Mouse (Mus musculus) stomach, adult 2 months (tissue): ENCODE measurements around the gene Fam219b. TPM values are rescaled to one million over a fixed set of nuclear protein-coding genes. Genes with fewer than 3 reads are reported as not detected.

Source experiments
- polyA plus RNA-seq: library from polyadenylated mRNA; depleted of rRNA; stranded (reverse); fragments of >200 nt; gene quantifications from 2 replicates; pipeline ENCODE4 v1.2.3, GENCODE M21; 2012; rRNA removed

The Fam219b gene
- 9.5 and 15.0 TPM in 2 replicates for polyA plus RNA-seq

DNA sequence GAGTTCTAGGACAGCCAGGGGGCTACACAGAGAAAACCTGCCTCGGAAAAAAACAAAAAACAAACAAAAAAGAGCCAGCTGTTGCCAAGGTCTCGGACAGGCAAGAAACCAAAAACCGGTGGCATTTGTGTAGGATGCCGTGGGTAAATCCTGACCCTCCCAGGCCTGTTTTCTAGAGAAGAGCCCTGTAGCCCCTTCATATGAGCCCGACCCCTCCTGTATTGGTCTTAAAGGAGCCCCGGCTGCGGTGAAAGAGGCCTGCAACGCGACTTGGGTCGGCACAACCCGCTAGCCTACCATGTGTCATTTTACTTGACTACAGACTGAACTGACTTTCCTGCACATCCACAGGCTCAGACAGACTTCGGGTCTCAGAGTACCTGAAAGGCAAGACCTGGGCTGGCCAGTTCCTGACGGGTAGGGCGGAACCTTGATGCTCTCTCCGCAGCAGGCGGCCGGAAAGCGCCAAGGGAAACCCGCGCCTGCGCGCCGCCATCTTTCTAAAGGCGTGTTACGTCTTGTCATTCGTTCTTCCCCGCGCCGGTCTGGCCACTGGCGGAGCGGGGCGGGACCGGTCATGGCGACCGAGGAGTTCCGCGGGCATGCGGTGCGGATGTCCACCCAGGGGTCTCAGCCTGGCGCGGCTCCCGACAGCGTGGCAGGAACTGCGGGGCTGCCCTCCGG lies at the start of gene Fam219b:
TSS of gene Fam219b (plus strand) at position 485 of the 684 bp plus-strand sequence.

DNA sequence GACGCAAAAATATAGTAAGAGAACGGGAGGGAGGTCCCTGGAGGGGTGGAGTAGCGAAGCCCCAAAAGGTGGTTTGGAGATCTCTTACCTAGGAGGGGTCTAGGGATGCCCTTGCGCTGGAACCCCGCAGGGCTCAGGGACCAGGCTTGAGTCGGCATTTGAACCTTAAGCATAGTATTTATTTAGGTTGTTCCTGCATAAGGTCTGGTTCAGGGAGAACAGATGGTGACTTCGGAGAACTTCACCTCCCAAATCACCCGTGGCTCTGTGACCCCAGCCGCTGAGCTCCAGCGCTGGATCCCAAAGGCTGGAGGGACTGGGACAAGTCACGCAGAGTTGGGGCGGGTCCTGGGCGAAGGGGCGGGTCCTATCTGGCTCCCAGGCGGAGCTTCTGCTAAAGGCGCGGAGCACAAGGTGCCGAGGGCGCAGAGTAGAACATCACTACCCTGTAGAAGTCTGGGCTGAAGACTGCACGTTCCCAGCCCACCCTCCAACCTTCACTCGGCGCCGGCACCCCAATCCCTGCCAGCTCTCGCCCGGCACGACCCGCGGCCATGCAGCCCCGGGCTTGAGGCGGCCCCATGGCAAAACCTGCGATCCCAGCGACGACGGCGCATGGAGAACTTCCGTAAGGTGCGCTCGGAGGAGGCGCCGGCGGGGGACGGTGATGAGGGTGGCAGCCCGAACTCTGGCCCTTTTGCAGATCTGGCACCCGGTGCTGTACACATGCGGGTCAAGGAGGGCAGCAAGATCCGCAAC lies 33.5 kb upstream of the Fam219b start, which contains the start of gene Rpp25:
TSS of gene Rpp25 (plus strand) at position 405 of the 759 bp plus-strand sequence.

DNA sequence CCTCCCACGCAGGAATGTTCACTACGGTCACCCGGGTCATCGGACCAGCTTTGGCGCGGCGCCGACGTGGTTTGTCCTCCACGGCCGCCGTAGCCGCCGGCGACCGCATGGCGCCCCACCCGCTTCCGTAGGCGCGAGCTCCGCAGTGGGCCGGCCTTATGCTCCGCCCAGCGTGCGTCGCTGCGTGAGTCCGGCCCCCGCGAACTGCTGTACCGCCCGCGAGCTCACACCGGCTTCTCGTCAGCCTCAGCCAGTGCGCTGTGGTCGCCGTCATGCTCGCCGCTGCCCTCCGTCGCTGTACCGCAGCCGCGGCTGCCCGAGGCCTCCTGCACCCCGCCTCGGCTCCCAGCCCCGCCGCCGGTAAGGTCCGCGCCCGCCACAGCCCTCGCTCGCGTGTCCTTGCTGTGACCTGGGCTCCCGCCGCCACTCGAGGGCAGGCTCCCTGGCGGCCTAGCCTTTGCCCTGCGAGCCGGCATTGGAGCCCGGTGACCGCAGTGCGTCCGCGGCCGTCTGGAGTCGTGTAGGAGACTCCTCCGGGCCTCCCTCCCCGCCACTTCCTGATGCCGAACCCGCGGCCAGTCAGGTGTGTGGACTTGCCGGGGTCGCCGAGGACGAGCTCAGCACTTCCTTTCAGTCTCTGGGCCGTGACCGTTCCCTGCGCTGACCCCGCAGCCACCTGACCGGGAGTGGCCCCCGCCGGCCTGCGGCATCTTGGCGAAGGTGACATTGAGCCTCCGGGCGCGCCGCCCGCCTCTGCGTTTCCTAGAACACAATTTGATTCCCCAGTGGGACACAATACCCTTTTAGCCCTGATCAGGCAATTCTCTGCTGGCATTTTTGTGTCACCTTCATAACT lies 16.0 kb upstream of the Fam219b start, which contains the start of gene Cox5a:
TSS of gene Cox5a (plus strand) at position 219 of the 856 bp plus-strand sequence.

GRCm38 (mm10) chr9:57552139-57552887 lies 15.0 kb downstream of the Fam219b start, which contains the start of gene Mpi:
Gene Mpi (minus strand): TSS chr9:57552763.

GRCm38 (mm10) chr9:57560861-57561710 lies 23.8 kb downstream of the Fam219b start, which contains the start of gene Scamp2:
Gene Scamp2 (plus strand): TSS chr9:57560943.

GRCm38 (mm10) chr9:57589224-57590126 lies 52.1 kb downstream of the Fam219b start, which contains the start of gene Ulk3:
Gene Ulk3 (plus strand): TSS chr9:57589452.

Other genes starting within 250 kb of the Fam219b start
- 11.3 and 13.6 TPM in 2 replicates for gene Ppcdc, start 97.4 kb upstream of the Fam219b start, polyA plus RNA-seq
- gene Scamp5, start 69.5 kb upstream of the Fam219b start, polyA plus RNA-seq, result 88.3 and 88.9 TPM in 2 replicates
- gene Rpp25, start 33.5 kb upstream of the Fam219b start, polyA plus RNA-seq, result 22.3 and 50.0 TPM in 2 replicates
- gene Cox5a, start 16.3 kb upstream of the Fam219b start, polyA plus RNA-seq, result 691 and 1,877 TPM in 2 replicates
- 25.2 and 25.4 TPM in 2 replicates for gene Mpi, start 15.2 kb downstream of the Fam219b start, polyA plus RNA-seq
- 81.0 and 84.8 TPM in 2 replicates for gene Scamp2, start 23.4 kb downstream of the Fam219b start, polyA plus RNA-seq
- 9.4 and 12.5 TPM in 2 replicates for gene Ulk3, start 51.9 kb downstream of the Fam219b start, polyA plus RNA-seq
- gene Cplx3, start 68.8 kb downstream of the Fam219b start, polyA plus RNA-seq, result not detected in 2 replicates
- gene Lman1l, start 83.2 kb downstream of the Fam219b start, polyA plus RNA-seq, result 0.11 TPM in 1 of 2 replicates, not detected in the other
- 31.6 and 41.5 TPM in 2 replicates for gene Csk, start 116.1 kb downstream of the Fam219b start, polyA plus RNA-seq
- 0.21 TPM in 1 of 2 replicates, not detected in the other for gene Cyp1a2, start 146.2 kb downstream of the Fam219b start, polyA plus RNA-seq
- 0.16 and 0.34 TPM in 2 replicates for gene Cyp1a1, start 150.4 kb downstream of the Fam219b start, polyA plus RNA-seq
- 2.8 and 3.7 TPM in 2 replicates for gene Edc3, start 171.0 kb downstream of the Fam219b start, polyA plus RNA-seq
- 30.1 and 43.6 TPM in 2 replicates for gene Clk3, start 228.3 kb downstream of the Fam219b start, polyA plus RNA-seq